Mouse (Mus musculus): ENCODE results near the gene Myh11.

Myh11 gene

DNA sequence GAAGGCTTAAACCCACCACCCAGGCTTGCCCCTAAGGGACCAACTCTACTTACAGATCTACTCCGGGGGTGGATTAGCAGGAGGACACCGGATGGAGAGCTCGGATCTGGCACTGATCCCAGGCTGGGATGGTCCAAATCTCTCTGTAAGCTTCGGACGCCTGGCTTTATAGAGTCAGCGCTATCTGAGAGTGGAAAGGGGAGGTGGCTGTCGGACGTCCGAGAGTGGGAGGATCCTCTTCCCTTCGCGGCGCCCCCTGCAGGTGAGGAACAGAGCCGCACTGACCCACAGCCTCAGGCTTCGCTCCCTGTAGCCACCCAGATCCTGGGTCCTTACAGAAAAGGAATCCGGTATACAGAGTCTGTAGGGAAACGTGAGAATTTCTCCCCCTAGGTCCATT is at the start of gene Myh11:
Gene Myh11, minus strand, starts transcription at position 150 of the 400 bp plus-strand sequence.
- DNase-seq (ENCODE audit: low spot score), result no peak

DNA sequence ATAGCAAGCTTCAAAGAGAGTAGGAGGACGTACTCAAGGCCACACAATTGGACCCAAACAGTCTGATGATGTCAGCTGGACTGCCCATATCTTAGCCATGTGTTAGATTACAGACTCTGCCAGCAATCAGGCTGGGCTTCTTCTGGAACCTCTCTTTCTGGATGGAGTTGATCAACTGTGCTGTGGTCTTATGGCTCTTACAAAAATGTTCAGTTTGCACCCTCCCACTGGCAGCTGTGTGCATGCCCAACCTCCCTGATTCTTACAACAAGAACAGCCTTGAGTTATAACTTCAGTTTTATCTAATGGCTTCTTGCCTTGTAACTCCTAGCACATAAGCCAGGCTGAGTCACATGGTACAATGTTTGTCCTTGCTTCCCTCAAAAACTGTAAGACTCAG is 37.0 kb upstream of the Myh11 start:
- DNase-seq (ENCODE audit: low spot score), result no peak

DNA sequence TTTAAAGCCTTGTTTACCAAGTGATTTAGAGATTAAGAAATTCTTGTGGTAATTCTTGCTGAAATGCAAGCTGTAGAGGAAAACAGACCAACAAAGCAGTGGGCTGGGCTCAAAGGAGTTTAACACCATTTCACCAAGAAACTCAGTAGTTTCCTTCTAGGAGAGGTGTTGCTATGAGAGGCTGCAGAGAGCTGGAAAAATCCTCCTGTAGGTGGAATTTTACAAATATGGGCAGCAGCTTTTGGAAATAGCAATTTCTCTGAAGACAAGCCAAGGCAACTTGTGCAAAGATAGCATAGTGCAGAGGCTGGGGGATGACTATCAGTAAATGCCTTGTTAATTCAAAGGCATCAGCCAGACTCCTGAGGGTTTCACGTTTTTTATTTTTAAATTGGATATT is 29.3 kb upstream of the Myh11 start:
- no peak for DNase-seq (ENCODE audit: low spot score)

DNA sequence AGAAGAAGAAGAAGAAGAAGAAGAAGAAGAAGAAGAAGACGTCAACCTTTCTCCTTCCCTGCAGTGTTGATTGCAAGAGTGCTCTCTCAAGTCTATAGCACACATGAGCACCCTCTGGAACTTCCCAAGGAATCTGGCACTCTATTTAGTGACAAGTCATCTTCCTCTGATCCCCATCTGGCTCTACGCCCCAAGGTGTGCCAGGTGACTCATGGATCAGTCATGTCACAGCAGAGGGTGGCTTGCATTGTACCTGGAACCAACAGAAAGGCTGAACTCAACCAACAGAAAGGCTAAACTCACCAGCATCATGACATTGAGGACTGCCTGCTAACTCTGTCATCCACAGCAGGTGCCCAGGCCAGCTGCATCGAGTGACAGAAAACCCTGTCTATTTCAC is 28.5 kb upstream of the Myh11 start:
- DNase-seq (ENCODE audit: low spot score), result no peak

DNA sequence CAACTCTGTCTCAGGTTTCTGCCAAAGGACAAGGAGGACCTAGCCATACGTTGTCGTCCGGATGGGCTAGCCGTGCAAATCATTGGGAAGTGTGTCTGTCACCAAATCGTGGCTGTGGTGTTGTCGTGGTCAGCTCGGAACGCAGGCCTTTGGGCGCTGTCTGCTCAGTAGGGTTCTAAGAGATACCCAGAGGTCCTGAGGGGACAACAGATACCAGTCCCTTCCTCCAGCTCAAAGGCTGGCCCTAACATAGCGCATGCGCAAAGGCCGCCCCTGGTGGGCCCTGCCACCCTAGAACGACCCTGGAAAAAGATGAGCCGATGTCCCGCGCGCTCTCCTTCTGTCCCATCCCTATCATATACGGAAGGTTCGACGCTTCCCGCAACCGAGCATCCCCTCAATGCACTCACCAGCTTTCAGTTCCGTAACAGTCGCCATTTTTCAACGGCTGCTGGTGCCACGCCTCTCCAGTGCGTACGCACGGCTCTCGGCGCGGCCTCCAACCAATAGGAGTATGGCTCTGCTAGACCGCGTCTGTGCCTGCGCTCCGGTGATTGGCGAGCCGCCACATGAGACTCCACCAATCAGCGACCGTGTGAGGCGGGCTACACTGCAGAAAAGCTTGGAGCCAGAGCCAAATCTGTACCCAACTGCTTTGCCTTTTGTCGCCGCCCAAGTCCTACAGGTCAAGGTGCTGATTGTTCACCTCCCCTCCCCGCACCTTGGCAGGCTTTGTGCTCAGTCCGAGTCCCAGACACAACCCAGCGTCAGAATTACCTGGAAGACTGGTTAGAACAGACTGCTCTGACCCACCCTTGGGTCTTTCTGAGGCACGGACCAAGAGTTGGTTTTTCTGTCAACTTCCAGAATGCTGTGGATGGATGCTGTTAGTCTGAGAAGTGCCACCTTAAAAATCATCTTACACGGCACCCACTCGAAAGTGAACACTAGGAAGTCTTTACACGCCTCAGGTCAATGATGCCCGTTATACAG is 26.0 kb upstream of the Myh11 start, which contains the start of gene Fopnl:
Gene Fopnl, minus strand, starts transcription at position 522 of the 993 bp plus-strand sequence.
- DNase-seq (ENCODE audit: low spot score), result peak; percentile 99

DNA sequence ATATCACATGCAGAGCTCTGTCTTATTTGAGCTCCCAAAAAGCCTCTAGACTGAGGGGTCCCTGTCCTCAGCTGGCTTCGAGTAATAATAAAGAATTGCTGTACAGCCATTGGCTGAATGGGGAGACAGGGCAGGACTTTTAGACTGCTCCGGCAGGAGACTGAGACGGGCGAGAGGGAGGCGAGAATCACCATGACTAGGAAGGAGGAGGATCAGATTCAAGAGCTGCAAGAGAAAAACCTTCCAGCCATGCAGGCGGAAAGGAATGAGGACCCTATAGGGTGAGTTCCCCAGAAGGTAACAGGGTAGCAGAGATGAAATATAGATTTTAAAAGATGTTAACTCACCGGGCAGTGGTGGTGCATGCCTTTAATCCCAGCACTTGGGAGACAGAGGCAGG is 21.7 kb upstream of the Myh11 start:
- DNase-seq (ENCODE audit: low spot score), result no peak

DNA sequence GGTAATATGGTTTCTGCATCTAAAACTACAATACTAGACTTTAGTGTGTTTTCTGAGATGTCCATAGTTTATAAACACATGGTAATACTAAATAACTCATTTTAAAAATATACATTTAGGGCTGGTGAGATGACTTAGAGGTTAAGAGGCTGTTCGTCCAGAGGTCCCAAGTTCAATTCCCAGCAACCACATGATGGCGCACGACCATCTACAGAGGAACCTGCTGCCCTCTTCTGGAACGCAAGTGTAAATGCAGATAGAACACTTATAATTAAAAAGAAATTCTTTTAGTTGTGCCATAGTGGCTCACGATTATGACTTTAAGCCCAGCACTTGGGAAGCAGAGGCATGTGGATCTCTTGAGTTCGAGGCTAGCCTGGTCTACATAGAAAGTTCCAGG is 20.2 kb upstream of the Myh11 start:
- peak; percentile 78 for DNase-seq (ENCODE audit: low spot score)

DNA sequence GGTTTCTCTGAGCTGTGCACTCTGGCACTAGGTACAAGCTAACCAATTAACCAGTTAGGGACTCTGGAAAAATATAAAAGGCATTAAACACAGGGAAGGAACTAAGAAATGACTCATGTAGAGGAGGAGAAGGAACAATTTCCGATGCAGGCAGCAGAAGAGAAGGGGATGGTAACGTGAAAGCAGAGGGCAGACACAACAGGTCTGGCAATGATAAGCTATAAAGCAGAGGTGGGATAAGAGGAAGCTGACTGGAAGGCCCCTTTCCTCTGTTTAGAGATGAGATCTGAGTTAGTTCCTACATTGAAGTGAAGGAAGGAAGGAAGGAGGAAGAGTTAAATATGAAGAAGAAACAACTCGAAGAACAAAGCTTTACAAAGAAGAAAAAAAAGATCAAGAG is 18.7 kb upstream of the Myh11 start:
- DNase-seq (ENCODE audit: low spot score), result no peak

DNA sequence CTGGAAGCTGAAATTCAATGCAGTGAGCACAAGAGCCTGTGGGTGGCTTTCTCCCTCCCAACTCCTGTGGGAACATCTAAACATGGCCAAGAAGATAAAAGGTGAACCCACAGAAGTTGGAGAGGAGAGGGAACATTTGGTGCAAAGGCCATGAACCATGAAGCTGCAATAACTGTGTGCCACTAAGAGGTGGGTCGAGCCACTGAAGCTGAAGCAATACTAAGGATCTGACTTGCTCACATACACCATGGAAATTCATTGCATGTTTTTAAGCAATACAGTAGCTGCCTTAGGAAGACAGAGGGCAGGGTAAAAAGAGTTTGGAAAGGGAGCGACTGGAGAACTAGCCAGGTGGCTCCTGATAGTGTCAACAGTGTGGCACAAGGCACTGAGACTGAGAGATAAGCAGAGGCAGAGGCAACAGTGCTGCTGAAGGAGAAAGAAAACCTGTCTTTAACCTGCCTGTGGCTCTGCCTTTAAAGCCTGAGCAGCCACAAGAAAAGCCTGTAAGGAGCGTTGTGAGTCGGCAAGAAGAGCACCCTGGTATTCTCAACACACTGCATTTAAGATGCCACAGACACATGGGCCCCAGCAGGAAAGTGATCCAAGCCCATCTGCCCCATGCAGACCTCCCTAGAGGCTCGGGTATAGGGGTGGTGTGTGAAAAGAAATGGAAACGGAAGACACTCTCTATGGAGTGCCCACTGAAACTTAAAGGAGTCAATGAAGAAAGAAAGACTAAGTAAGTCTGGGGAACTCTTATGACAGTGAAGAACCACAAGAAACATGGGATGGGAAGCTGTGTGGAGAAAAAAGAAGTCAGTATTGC is 17.3 kb upstream of the Myh11 start:
- peak; percentile 88 for DNase-seq (ENCODE audit: low spot score)

DNA sequence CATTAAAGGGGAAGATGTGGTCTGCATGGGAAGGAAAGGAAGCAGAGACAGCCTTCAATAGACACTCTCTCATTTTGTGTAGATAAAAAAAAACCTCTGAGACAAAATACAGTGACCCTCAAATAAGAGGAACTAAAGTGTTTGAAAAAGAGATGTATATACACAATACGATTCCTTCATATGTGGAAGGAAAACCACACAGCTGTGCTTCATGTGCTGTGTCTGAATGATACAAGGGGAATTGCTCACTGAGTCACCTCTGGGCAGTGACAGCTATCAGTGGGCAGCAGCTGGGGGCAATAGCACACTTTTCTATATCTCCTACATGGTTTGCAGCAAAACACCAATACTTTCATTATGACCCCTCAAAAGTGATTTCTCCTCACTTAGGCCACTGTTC is 16.2 kb upstream of the Myh11 start:
- DNase-seq (ENCODE audit: low spot score), result no peak

DNA sequence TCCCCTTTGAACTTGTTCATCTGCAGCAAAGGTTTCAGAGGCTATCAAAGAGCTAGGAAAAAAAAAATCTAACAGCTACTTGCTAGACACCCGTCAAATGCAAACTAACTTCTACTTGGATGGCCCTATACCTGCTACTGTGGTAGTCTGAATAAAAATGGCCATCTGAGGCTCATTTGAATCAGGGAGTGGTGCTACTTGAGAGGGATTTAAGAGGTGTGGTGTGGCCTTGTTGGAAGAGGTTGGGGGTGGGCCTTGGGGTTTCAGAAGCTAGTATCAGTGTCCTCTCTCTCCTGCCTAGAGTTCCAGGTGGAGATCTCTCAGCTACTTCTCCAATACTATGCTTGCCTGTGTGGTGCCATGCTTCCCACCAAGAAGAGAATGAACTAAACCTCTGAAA is 15.3 kb upstream of the Myh11 start:
- no peak for DNase-seq (ENCODE audit: low spot score)

DNA sequence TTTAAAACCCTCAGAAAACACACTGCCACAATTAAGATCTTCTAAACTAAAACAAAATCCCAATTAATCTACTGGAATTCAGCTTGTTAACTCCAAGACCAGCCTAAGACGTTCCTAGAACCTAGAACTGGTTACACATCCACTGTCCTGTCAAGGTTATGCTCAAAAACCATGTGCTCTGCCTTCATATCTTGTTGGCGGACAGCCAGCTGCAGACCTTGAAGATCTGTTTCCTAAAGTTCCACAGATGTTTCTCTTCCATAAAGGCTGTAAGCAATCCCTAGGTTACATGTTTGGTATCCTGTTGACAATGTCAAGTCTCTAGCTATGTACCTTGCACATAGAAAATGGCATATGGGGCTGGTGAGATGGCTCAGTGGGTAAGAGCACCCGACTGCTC is 13.6 kb upstream of the Myh11 start:
- no peak for DNase-seq (ENCODE audit: low spot score)

DNA sequence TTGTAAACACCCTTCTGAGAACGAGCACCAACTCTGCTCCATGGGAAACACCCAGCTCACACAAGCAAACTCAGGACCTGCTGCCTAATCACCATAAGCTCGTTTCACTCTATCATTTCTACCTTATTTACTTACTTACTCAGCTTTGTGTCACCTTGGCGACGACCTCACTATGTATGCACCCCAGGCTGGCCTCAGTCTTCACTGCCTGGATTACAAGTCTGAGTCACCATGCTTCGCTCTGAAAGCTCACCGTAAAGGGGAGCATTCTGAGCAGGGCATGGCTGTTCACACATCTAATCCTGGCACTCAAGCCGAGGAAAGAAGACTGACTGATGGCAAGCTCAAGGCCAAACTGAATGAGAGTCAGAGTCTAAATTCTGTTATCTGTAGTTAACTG is 12.5 kb upstream of the Myh11 start:
- DNase-seq (ENCODE audit: low spot score), result no peak

DNA sequence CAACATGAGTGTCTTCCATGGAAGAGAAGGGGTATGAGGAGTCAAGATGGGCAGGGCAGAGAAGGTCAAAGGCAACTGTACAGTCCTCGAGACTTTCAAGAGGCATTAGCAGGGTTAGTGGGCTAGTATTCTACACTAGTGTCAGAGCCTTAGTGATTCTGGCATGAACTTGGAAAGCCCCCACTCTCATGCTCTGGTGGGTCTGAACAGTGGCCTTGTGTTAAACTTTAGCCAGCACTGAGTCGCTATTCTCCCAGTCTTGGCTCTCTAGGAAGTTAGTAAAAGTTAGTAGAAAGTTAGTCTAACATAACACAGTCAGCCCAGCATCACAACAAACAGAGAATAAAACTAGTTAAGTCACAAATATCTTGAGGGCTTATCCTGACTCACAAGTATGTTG is 12.0 kb upstream of the Myh11 start:
- DNase-seq (ENCODE audit: low spot score), result no peak

DNA sequence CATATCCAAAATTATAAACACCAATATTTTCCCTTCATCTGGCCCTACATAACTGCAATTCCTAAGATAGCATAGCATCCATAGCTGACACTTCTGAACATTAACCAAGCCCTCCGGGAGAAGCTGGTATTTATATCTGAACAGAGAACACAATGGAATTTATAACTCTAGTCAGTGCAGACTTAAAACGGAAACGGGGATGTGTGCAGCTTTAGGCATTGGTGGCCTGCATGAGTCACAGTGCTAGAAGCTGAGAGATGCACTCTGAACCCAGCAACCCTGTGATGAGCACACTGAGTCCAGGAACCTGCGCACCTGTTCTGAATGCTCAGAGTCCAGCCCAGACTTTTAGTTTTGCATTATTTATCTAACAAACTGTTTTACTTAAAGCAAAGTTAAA is 7.3 kb upstream of the Myh11 start:
- DNase-seq (ENCODE audit: low spot score), result no peak

DNA sequence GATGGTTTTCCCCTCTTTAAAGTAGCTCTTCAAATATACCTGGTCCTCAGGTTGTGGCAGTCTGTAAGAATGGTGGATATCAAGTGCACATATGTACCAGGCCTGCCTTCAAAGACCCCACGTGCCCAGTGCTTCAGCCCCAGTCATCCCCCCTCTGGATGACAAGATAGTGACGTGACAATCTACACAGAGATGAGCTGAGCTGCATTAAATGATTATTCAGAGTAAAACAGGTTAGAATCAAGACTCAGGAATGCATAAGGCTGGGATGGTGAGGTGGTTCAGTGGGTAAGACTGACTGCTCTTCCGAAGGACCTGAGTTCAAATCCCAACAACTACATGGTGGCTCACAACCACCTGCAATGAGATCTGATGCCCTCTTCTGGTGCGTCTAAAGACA is 6.6 kb upstream of the Myh11 start:
- no peak for DNase-seq (ENCODE audit: low spot score)

DNA sequence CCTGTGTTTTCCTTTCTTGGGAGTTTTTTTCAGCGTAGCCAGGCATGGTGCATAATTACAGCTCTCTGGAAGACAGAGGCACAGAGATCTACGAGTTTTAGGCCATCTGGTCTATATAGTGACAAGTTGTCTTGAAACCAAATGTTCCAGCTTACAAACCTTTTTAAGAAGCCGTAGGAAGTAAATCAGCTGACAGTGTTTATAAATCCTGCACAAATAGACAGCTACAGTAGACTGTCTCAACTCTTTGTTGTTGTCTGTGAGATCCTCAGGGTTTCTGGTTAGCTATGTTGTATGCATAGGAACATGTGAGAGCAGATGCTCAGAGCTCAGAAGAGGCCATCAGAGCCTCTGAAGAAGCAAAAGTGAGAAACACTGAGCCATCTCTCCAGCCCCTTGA is 6.0 kb upstream of the Myh11 start:
- no peak for DNase-seq (ENCODE audit: low spot score)

DNA sequence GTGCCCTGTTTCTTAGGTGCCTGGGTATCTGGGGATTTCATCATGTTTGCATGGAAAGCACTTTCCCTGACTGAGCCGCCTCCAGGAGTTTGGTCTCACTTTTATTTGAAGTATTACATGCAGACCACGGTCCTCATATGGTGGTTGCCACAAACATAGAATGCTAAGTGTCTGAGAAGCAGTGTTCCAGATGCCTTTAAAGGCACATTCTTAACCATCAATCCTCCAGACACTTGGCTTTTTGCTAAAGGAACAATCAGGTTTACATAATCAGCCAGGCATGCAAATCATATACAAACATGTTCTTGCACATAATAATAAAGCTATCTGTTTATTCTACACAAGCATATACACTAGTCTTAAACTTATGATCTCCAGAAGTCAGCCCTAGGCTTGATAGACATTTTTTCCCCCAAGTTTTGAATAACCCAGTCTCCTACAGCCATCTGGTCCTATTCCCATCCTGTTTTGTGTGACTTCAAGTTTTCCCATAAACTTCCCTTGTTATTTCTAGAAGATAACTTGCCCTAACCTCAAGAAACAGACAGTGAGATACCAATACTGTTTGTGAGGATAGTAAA is 5.5 kb upstream of the Myh11 start:
- DNase-seq (ENCODE audit: low spot score), result no peak

DNA sequence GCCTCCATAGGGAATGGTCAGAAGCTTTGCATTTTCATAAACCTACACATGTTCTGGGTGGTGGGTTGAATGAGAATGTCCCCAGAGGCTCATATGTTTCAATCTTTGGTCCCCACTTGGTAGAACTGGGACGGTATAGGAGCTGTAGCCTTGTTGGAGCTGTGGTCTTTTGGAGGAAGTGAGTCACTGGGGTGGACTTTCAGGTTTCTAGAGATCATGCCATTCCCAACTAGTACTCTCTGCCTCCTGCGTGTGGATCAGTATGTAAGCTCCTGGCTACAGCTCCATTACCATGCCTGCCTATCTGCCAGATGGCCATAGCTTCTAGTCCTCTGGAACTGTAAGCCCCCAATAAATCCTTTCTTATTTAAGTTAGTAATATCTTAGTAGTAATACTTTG is 4.1 kb upstream of the Myh11 start:
- no peak for DNase-seq (ENCODE audit: low spot score)

DNA sequence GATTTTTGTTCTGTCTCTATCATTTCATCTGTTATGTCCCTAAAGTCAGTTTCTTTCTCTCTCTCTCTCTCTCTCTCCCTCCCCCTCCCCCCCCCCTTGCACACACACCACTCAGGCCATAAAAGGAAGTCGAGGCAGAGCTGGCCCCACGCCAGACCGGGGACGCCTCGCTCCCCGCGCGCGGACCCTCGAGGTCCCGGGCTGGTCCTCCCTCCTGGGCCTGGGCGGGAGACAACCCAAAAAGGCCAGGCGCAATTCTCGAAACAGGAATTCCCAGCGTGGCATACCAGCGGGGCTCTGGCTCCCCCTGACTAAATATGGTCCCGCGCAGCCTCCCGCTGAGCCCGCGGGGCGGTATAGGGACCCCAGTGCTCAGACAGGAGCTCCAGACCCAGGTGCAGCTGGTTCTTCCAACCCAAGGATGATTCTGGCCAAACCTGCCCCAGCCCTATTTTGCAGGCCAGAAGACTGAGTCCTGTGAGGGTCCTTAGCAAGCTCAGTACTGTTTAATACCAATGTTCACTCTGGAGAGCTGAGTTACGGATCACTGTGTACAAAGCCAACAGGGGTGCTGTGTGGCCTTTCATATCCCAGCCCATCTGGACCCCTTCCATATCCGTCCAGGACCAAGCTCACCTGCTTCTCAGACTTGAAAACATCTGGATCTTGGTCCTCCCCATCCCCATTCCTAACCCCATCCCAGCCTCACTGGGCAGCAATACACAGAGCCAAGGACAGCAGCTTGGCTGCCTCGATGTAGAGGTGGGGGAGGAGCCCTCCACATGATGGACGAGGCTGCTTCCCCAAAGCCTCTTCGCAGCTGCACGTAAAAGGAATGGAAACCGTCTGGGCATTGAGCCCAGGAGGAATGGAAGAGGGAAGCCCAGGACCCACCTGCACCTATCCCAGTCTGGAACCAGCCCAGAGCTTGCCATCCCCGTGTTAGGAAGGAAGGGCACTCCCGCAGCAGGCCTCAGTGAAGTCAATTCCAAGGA is 1.3 kb upstream of the Myh11 start:
- DNase-seq (ENCODE audit: low spot score), result no peak

DNA sequence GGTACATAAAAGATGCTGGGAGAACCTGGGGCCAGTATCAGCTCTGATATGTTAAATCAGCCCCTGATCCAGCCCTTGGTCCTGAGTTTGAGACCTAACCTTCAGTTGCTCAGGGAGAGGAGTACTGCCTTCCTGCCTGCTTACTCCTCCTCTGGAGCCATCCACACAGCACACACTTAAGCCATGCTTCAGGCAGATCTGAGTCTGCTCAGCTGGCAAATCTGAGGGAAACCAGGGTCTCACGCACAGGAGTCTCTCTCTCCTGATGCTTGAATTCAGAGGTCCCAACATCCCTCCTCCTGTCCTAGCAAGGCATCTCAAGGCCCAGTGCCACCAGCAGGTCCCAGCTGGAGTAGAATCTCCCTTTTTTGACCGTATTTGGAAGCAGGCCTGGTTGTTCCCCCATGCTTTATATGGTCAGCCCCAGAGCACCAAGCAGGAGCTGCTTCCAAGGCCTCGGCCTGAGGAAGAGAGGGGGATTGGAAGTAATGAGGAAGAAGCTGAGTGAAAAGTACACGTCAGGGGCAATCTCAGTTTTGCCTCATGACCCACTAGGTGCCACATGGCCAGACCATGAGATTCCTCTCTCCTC is 18.7 kb downstream of the Myh11 start:
- no peak for DNase-seq (ENCODE audit: low spot score)
